Mouse (Mus musculus): ENCODE measurements around the gene Gm4340. TPM values are rescaled to one million over a fixed set of nuclear protein-coding genes. Genes with fewer than 3 reads are reported as not detected.

The Gm4340 gene
- not detected for polyA plus RNA-seq (2015; fragmentation: Illumina TruSeq; extraction: RNeasy Lipid Tissue Mini Kit (QIAGEN cat#74804); ENCODE audit: insufficient read depth, low replicate concordance)

DNA sequence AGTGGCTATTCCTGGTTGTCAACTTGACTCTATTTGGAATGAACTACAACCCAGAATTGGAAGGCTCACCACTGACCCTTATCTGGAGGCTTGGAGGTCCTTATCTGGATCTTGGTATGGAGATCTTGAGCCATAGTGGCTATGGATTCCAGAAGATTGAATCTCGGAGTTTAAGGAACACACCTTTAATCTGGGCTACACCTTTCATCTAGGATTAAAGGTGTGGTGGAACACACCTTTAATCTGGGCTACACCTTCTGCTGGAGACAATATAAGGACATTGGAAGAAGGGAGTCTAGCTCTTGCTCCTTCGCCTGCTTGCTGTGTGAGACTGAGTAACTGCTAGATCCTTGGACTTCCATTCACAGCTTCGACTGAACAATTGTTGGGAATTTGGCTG lies at the start of gene Gm4340:
TSS of gene Gm4340 (plus strand) at position 301 of the 400 bp plus-strand sequence.

DNA sequence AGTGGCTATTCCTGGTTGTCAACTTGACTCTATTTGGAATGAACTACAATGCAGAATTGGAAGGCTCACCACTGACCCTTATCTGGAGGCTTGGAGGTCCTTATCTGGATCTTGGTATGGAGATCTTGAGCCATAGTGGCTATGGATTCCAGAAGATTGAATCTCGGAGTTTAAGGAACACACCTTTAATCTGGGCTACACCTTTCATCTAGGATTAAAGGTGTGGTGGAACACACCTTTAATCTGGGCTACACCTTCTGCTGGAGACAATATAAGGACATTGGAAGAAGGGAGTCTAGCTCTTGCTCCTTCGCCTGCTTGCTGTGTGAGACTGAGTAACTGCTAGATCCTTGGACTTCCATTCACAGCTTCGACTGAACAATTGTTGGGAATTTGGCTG lies 42.6 kb upstream of the Gm4340 start, which contains the start of gene Gm6763:
TSS of gene Gm6763 (plus strand) at position 301 of the 400 bp plus-strand sequence.

DNA sequence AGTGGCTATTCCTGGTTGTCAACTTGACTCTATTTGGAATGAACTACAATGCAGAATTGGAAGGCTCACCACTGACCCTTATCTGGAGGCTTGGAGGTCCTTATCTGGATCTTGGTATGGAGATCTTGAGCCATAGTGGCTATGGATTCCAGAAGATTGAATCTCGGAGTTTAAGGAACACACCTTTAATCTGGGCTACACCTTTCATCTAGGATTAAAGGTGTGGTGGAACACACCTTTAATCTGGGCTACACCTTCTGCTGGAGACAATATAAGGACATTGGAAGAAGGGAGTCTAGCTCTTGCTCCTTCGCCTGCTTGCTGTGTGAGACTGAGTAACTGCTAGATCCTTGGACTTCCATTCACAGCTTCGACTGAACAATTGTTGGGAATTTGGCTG lies 34.1 kb upstream of the Gm4340 start, which contains the start of gene Gm8764:
TSS of gene Gm8764 (plus strand) at position 301 of the 400 bp plus-strand sequence.

DNA sequence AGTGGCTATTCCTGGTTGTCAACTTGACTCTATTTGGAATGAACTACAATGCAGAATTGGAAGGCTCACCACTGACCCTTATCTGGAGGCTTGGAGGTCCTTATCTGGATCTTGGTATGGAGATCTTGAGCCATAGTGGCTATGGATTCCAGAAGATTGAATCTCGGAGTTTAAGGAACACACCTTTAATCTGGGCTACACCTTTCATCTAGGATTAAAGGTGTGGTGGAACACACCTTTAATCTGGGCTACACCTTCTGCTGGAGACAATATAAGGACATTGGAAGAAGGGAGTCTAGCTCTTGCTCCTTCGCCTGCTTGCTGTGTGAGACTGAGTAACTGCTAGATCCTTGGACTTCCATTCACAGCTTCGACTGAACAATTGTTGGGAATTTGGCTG lies 25.6 kb upstream of the Gm4340 start, which contains the start of gene Gm21304:
TSS of gene Gm21304 (plus strand) at position 301 of the 400 bp plus-strand sequence.

DNA sequence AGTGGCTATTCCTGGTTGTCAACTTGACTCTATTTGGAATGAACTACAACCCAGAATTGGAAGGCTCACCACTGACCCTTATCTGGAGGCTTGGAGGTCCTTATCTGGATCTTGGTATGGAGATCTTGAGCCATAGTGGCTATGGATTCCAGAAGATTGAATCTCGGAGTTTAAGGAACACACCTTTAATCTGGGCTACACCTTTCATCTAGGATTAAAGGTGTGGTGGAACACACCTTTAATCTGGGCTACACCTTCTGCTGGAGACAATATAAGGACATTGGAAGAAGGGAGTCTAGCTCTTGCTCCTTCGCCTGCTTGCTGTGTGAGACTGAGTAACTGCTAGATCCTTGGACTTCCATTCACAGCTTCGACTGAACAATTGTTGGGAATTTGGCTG lies 17.1 kb upstream of the Gm4340 start, which contains the start of gene Gm21312:
TSS of gene Gm21312 (plus strand) at position 301 of the 400 bp plus-strand sequence.

DNA sequence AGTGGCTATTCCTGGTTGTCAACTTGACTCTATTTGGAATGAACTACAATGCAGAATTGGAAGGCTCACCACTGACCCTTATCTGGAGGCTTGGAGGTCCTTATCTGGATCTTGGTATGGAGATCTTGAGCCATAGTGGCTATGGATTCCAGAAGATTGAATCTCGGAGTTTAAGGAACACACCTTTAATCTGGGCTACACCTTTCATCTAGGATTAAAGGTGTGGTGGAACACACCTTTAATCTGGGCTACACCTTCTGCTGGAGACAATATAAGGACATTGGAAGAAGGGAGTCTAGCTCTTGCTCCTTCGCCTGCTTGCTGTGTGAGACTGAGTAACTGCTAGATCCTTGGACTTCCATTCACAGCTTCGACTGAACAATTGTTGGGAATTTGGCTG lies 8.6 kb upstream of the Gm4340 start, which contains the start of gene Gm20765:
TSS of gene Gm20765 (plus strand) at position 301 of the 400 bp plus-strand sequence.

Other genes with a start within 250 kb of the Gm4340 start
- not detected for gene Gm21293, start 51.1 kb upstream of the Gm4340 start, polyA plus RNA-seq (2015; fragmentation: Illumina TruSeq; extraction: RNeasy Lipid Tissue Mini Kit (QIAGEN cat#74804); ENCODE audit: insufficient read depth, low replicate concordance)
- not detected for gene Gm6763, start 42.5 kb upstream of the Gm4340 start, polyA plus RNA-seq (2015; fragmentation: Illumina TruSeq; extraction: RNeasy Lipid Tissue Mini Kit (QIAGEN cat#74804); ENCODE audit: insufficient read depth, low replicate concordance)
- not detected for gene Gm8764, start 34.0 kb upstream of the Gm4340 start, polyA plus RNA-seq (2015; fragmentation: Illumina TruSeq; extraction: RNeasy Lipid Tissue Mini Kit (QIAGEN cat#74804); ENCODE audit: insufficient read depth, low replicate concordance)
- gene Gm21304, start 25.5 kb upstream of the Gm4340 start, polyA plus RNA-seq (2015; fragmentation: Illumina TruSeq; extraction: RNeasy Lipid Tissue Mini Kit (QIAGEN cat#74804); ENCODE audit: insufficient read depth, low replicate concordance): not detected
- not detected for gene Gm21312, start 17.0 kb upstream of the Gm4340 start, polyA plus RNA-seq (2015; fragmentation: Illumina TruSeq; extraction: RNeasy Lipid Tissue Mini Kit (QIAGEN cat#74804); ENCODE audit: insufficient read depth, low replicate concordance)
- not detected for gene Gm20765, start 8.5 kb upstream of the Gm4340 start, polyA plus RNA-seq (2015; fragmentation: Illumina TruSeq; extraction: RNeasy Lipid Tissue Mini Kit (QIAGEN cat#74804); ENCODE audit: insufficient read depth, low replicate concordance)